Mouse (Mus musculus): Measurements from ENCODE around the gene Chrna4.

DNA sequence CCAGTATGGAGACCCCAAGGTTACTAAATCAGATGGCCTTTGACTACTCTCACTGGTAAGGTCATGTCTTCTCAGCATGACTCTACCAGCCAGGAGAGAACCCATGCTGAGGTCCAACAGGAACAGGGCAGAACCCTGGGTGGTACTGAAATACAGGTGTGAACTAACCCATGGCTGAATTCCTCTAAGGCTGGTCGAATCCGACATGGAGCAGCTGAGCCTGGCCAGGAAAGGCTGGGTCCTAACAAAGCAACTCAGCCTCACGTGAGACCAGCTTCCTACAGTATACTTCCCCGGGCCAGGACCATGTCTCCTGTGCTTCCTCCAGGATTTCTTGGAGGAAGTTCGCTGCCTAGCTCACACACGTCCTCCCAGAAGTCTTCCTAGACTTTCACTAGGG lies 6.8 kb downstream of the Chrna4 start:
- TF ChIP-seq CTCF (conservative IDR thresholded peaks at IDR 0.05; ENCODE audit: insufficient read depth, insufficient read length, low read depth, low read length) (no peak), POLR2A (IDR thresholded peaks at IDR 0.05; ENCODE audit: low read depth, low read length) (no peak)

Data from kidney, adult 2 months (tissue).